Mouse (Mus musculus): ENCODE data around the gene Lrriq1. TPM values are rescaled to one million over a fixed set of nuclear protein-coding genes. Genes with fewer than 3 reads are reported as not detected.

The Lrriq1 gene
- polyA plus RNA-seq (2017; shearing (Covaris generic)), result not detected

GRCm38 (mm10) chr10:103235707-103236459, at the start of gene Lrriq1:
Lrriq1 (minus strand) TSS chr10:103236322.

GRCm38 (mm10) chr10:103029730-103030490, 206.2 kb downstream of the Lrriq1 start, which contains the start of gene Alx1:
Alx1 (minus strand) TSS chr10:103030215.

Other genes with a start within 250 kb of the Lrriq1 start
- gene Alx1, start 206.1 kb downstream of the Lrriq1 start, polyA plus RNA-seq (2017; shearing (Covaris generic)), result not detected
- gene Slc6a15, start 131.5 kb upstream of the Lrriq1 start, polyA plus RNA-seq (2017; shearing (Covaris generic)), result not detected

Data from effector memory CD4-positive, alpha-beta T cell, adult 5 months (primary cell).